Mouse (Mus musculus): ENCODE data around the gene Fhit. TPM values are rescaled to one million over a fixed set of nuclear protein-coding genes. Genes with fewer than 3 reads are reported as not detected.
A peak's percentile ranks its signal among the peaks of the same experiment; 100 is the strongest.
"Not testable (repeated sequence)": the region's sequence is repeated elsewhere in the genome, so short reads cannot be mapped to it uniquely, and the experiment has no call there.

Fhit gene
- polyA plus RNA-seq, 1 experiment from 2014 or later = 5.9 TPM

- WGBS = 31% methylated on average over 2 of the region's 2 CpGs
- no peak for ATAC-seq (ENCODE audit: insufficient number of reproducible peaks, insufficient read depth, low FRiP score, low TSS enrichment)
- Histone ChIP-seq H3K9ac (no peak overlapping the region), H3K4me1 (no peaks in the 10 kb centered on the region; the same call in 1 of the 2 replicates), H3K9me3 (no peaks in the 10 kb centered on the region), H3K27ac (no peak overlapping the region), H3K4me3 (no peak overlapping the region), H3K27me3 (no peaks in the 10 kb centered on the region), H3K4me2 (replicated peaks) (no peak overlapping the region), H3K36me3 (no peaks in the 10 kb centered on the region)
Measured at GRCm38 (mm10) chr14:10003847-10004246, 1158.0 kb downstream of the Fhit start.

GRCm38 (mm10) chr14:9990677-9991076 lies 1171.2 kb downstream of the Fhit start:
- 86% methylated on average over 1 of the region's 1 CpGs for WGBS
- no peak for ATAC-seq (ENCODE audit: insufficient number of reproducible peaks, insufficient read depth, low FRiP score, low TSS enrichment)

GRCm38 (mm10) chr14:9976934-9977510 lies 1184.8 kb downstream of the Fhit start:
- Histone ChIP-seq H3K9ac (no peak overlapping the region), H3K36me3 (no peaks in the 10 kb centered on the region), H3K9me3 (no peaks in the 10 kb centered on the region), H3K4me2 (replicated peaks) (no peak overlapping the region), H3K27me3 (no peaks in the 10 kb centered on the region), H3K27ac (no peak overlapping the region), H3K4me1 (no peaks in the 10 kb centered on the region), H3K4me3 (no peak overlapping the region)
- no peak for ATAC-seq (ENCODE audit: insufficient number of reproducible peaks, insufficient read depth, low FRiP score, low TSS enrichment)
- 62% methylated on average over 3 of the region's 3 CpGs for WGBS

More at GRCm38 (mm10) chr14:9990677-9991076, 1171.2 kb downstream of the Fhit start:
- Histone ChIP-seq H3K9me3 (no peaks in the 10 kb centered on the region), H3K4me3 (no peak overlapping the region), H3K4me2 (replicated peaks) (no peak overlapping the region), H3K4me1 (no peaks in the 10 kb centered on the region), H3K27ac (no peak overlapping the region), H3K27me3 (no peaks in the 10 kb centered on the region), H3K9ac (no peak overlapping the region), H3K36me3 (no peaks in the 10 kb centered on the region)

- Histone ChIP-seq H3K4me1 (no peaks in the 10 kb centered on the region), H3K4me3 (no peak overlapping the region), H3K9ac (no peak overlapping the region), H3K4me2 (replicated peaks) (no peak overlapping the region), H3K27me3 (no peaks in the 10 kb centered on the region), H3K27ac (no peak overlapping the region), H3K9me3 (no peaks in the 10 kb centered on the region), H3K36me3 (no peaks in the 10 kb centered on the region)
- 75% methylated on average over 3 of the region's 3 CpGs for WGBS
- no peak for ATAC-seq (ENCODE audit: insufficient number of reproducible peaks, insufficient read depth, low FRiP score, low TSS enrichment)
Measured at GRCm38 (mm10) chr14:9974402-9974801, 1187.4 kb downstream of the Fhit start.

GRCm38 (mm10) chr14:9963853-9964252 lies 1198.0 kb downstream of the Fhit start:
- Histone ChIP-seq H3K27ac (no peak overlapping the region), H3K4me1 (no peaks in the 10 kb centered on the region), H3K4me3 (no peak overlapping the region), H3K4me2 (replicated peaks) (no peak overlapping the region), H3K36me3 (no peaks in the 10 kb centered on the region), H3K27me3 (no peaks in the 10 kb centered on the region), H3K9ac (no peak overlapping the region), H3K9me3 (no peaks in the 10 kb centered on the region)
- ATAC-seq (ENCODE audit: insufficient number of reproducible peaks, insufficient read depth, low FRiP score, low TSS enrichment) = no peak
- WGBS = 63% methylated on average over 3 of the region's 3 CpGs

GRCm38 (mm10) chr14:9960396-9960795 lies 1201.4 kb downstream of the Fhit start:
- no peak for ATAC-seq (ENCODE audit: insufficient number of reproducible peaks, insufficient read depth, low FRiP score, low TSS enrichment)
- Histone ChIP-seq H3K36me3 (no peaks in the 10 kb centered on the region), H3K27ac (no peak overlapping the region), H3K27me3 (no peaks in the 10 kb centered on the region), H3K4me1 (no peaks in the 10 kb centered on the region), H3K4me2 (replicated peaks) (no peak overlapping the region), H3K9me3 (no peaks in the 10 kb centered on the region), H3K9ac (no peak overlapping the region), H3K4me3 (no peak overlapping the region)
- 55% methylated on average over 2 of the region's 2 CpGs for WGBS

GRCm38 (mm10) chr14:9899494-9899893 lies 1262.3 kb downstream of the Fhit start:
- H3K9ac ChIP-seq = no peak overlapping the region
- no peak overlapping the region for H3K27ac ChIP-seq
- 89% methylated on average over 2 of the region's 2 CpGs for WGBS
- no peaks in the 10 kb centered on the region for H3K27me3 ChIP-seq
- no peaks in the 10 kb centered on the region for H3K4me1 ChIP-seq
- H3K4me3 ChIP-seq = no peak overlapping the region
- H3K36me3 ChIP-seq = no peaks in the 10 kb centered on the region
- ATAC-seq (ENCODE audit: insufficient number of reproducible peaks, insufficient read depth, low FRiP score, low TSS enrichment) = no peak
- no peak overlapping the region for H3K4me2 ChIP-seq (replicated peaks)
- no peaks in the 10 kb centered on the region for H3K9me3 ChIP-seq

GRCm38 (mm10) chr14:9896556-9896955 lies 1265.3 kb downstream of the Fhit start:
- Histone ChIP-seq H3K9ac (no peak overlapping the region), H3K27ac (no peak overlapping the region), H3K27me3 (no peaks in the 10 kb centered on the region), H3K36me3 (no peaks in the 10 kb centered on the region), H3K4me2 (replicated peaks) (no peak overlapping the region), H3K9me3 (no peaks in the 10 kb centered on the region), H3K4me3 (no peak overlapping the region), H3K4me1 (no peaks in the 10 kb centered on the region)
- WGBS = 97% methylated on average over 1 of the region's 1 CpGs
- ATAC-seq (ENCODE audit: insufficient number of reproducible peaks, insufficient read depth, low FRiP score, low TSS enrichment) = no peak

- no peak for ATAC-seq (ENCODE audit: insufficient number of reproducible peaks, insufficient read depth, low FRiP score, low TSS enrichment)
- no peaks in the 10 kb centered on the region for H3K27me3 ChIP-seq
- H3K4me2 ChIP-seq (replicated peaks) = no peak overlapping the region
- no peaks in the 10 kb centered on the region for H3K9me3 ChIP-seq
- no peak overlapping the region for H3K27ac ChIP-seq
- no peaks in the 10 kb centered on the region for H3K36me3 ChIP-seq
- H3K4me3 ChIP-seq = no peak overlapping the region
- 86% methylated on average over 2 of the region's 2 CpGs for WGBS
- H3K9ac ChIP-seq = no peak overlapping the region
- H3K4me1 ChIP-seq = no peaks in the 10 kb centered on the region
Measured at GRCm38 (mm10) chr14:9852041-9852440, 1309.8 kb downstream of the Fhit start.

GRCm38 (mm10) chr14:9832290-9832689 lies 1329.5 kb downstream of the Fhit start:
- H3K9ac ChIP-seq = no peak overlapping the region
- H3K36me3 ChIP-seq = no peaks in the 10 kb centered on the region
- no peaks in the 10 kb centered on the region for H3K9me3 ChIP-seq
- no peak overlapping the region for H3K4me2 ChIP-seq (replicated peaks)
- no peaks in the 10 kb centered on the region for H3K27me3 ChIP-seq
- no peaks in the 10 kb centered on the region for H3K4me1 ChIP-seq
- no peak for ATAC-seq (ENCODE audit: insufficient number of reproducible peaks, insufficient read depth, low FRiP score, low TSS enrichment)
- no peak overlapping the region for H3K4me3 ChIP-seq
- H3K27ac ChIP-seq = no peak overlapping the region

GRCm38 (mm10) chr14:9828699-9829240 lies 1333.1 kb downstream of the Fhit start:
- ATAC-seq (ENCODE audit: insufficient number of reproducible peaks, insufficient read depth, low FRiP score, low TSS enrichment); H3K4me3 ChIP-seq; H3K9ac ChIP-seq; H3K4me1 ChIP-seq; H3K27me3 ChIP-seq; H3K4me2 ChIP-seq (replicated peaks); H3K9me3 ChIP-seq; H3K36me3 ChIP-seq; H3K27ac ChIP-seq: not testable (repeated sequence)
- WGBS = 78% methylated on average over 8 of the region's 8 CpGs

GRCm38 (mm10) chr14:9815963-9816362 lies 1345.9 kb downstream of the Fhit start:
- peak; percentile 60; the same call in 1 of the 2 replicates for ATAC-seq (ENCODE audit: insufficient number of reproducible peaks, insufficient read depth, low FRiP score, low TSS enrichment)
- no peaks in the 10 kb centered on the region for H3K27me3 ChIP-seq
- no peak overlapping the region for H3K4me3 ChIP-seq
- no peaks in the 10 kb centered on the region for H3K9me3 ChIP-seq
- H3K36me3 ChIP-seq = no peaks in the 10 kb centered on the region
- no peak overlapping the region for H3K4me2 ChIP-seq (replicated peaks)
- H3K4me1 ChIP-seq = peaks cover 12% of the 10 kb centered on the region
- no peak overlapping the region for H3K9ac ChIP-seq
- 35% methylated on average over 4 of the region's 4 CpGs for WGBS
- no peak overlapping the region for H3K27ac ChIP-seq

Measured in embryonic facial prominence, embryonic 12.5 days (tissue).